Mouse (Mus musculus): ENCODE data around the gene Gm13290. TPM values are rescaled to one million over a fixed set of nuclear protein-coding genes. Genes with fewer than 3 reads are reported as not detected.
A peak's percentile ranks its signal among the peaks of the same experiment; 100 is the strongest.
"Not testable (repeated sequence)": the region's sequence is repeated elsewhere in the genome, so short reads cannot be mapped to it uniquely, and the experiment has no call there.

The Gm13290 gene
- total and polyA plus RNA-seq, 2 experiments from 2014 or later, result not detected

- Histone ChIP-seq H3K27ac (ENCODE audit: low read depth, low read length) (no peak overlapping the region), H3K4me2 (ENCODE audit: low read depth) (no peak overlapping the region), H3K9ac (no peak overlapping the region), H3K27me3 (ENCODE audit: insufficient read depth, low read length) (no peaks in the 10 kb centered on the region), H3K36me3 (ENCODE audit: insufficient read depth) (no peaks in the 10 kb centered on the region), H3K4me3 (ENCODE audit: low read depth, low read length) (no peak overlapping the region), H3K9me3 (ENCODE audit: low read length) (no peaks in the 10 kb centered on the region), H3K4me1 (ENCODE audit: insufficient read depth) (no peaks in the 10 kb centered on the region)
- WGBS, result 61% methylated on average over 3 of the region's 3 CpGs
- no peak for TF ChIP-seq CTCF (IDR thresholded peaks at IDR 0.05; ENCODE audit: low read depth)
- DNase-seq (no peak), ATAC-seq (no peak)
Measured at GRCm38 (mm10) chr4:88744207-88744606, 29.4 kb upstream of the Gm13290 start.

- H3K4me2 ChIP-seq (ENCODE audit: low read depth), result no peak overlapping the region
- H3K9me3 ChIP-seq (ENCODE audit: low read length), result no peaks in the 10 kb centered on the region
- H3K4me1 ChIP-seq (ENCODE audit: insufficient read depth), result no peaks in the 10 kb centered on the region
- no peak overlapping the region for H3K4me3 ChIP-seq (ENCODE audit: low read depth, low read length)
- TF ChIP-seq CTCF (IDR thresholded peaks at IDR 0.05; ENCODE audit: low read depth), result no peak
- no peaks in the 10 kb centered on the region for H3K36me3 ChIP-seq (ENCODE audit: insufficient read depth)
- DNase-seq, result no peak
- H3K9ac ChIP-seq, result no peak overlapping the region
- no peak overlapping the region for H3K27ac ChIP-seq (ENCODE audit: low read depth, low read length)
- no peak for ATAC-seq
- 79% methylated on average over 6 of the region's 6 CpGs for WGBS
- H3K27me3 ChIP-seq (ENCODE audit: insufficient read depth, low read length), result no peaks in the 10 kb centered on the region
Measured at GRCm38 (mm10) chr4:88749926-88750325, 23.7 kb upstream of the Gm13290 start.

GRCm38 (mm10) chr4:88754818-88755340, 18.8 kb upstream of the Gm13290 start, which contains the start of gene Gm13271:
Gene Gm13271, plus strand, starts transcription at chr4:88754868.
- WGBS, result 83% methylated on average over 14 of the region's 15 CpGs

GRCm38 (mm10) chr4:88756581-88757513, 16.8 kb upstream of the Gm13290 start:
- H3K4me1 ChIP-seq (ENCODE audit: insufficient read depth); H3K27me3 ChIP-seq (ENCODE audit: insufficient read depth, low read length); H3K9me3 ChIP-seq (ENCODE audit: low read length); H3K36me3 ChIP-seq (ENCODE audit: insufficient read depth); ATAC-seq: not testable (repeated sequence)
- Histone ChIP-seq H3K27ac (ENCODE audit: low read depth, low read length) (peak overlapping the region; percentile 35; the same call in 1 of the 2 replicates), H3K4me3 (ENCODE audit: low read depth, low read length) (peak overlapping the region; percentile 40), H3K9ac (peak overlapping the region; percentile 39; the same call in 1 of the 2 replicates), H3K4me2 (ENCODE audit: low read depth) (peak overlapping the region; percentile 75)
- 11% methylated on average over 28 of the region's 31 CpGs for WGBS
- DNase-seq, result peak; percentile 27

More at GRCm38 (mm10) chr4:88754818-88755340, 18.8 kb upstream of the Gm13290 start, which contains the start of gene Gm13271:
- not testable (repeated sequence) for H3K9ac ChIP-seq; H3K4me3 ChIP-seq (ENCODE audit: low read depth, low read length); H3K27me3 ChIP-seq (ENCODE audit: insufficient read depth, low read length); ATAC-seq; H3K9me3 ChIP-seq (ENCODE audit: low read length); H3K27ac ChIP-seq (ENCODE audit: low read depth, low read length); H3K4me1 ChIP-seq (ENCODE audit: insufficient read depth); H3K4me2 ChIP-seq (ENCODE audit: low read depth); DNase-seq; H3K36me3 ChIP-seq (ENCODE audit: insufficient read depth)
- 0 out of 2 replicates have a peak, but pooled peaks have one; percentile 9 for TF ChIP-seq CTCF (IDR thresholded peaks at IDR 0.05; ENCODE audit: low read depth)

- not testable (repeated sequence) for H3K4me1 ChIP-seq (ENCODE audit: insufficient read depth); H3K9me3 ChIP-seq (ENCODE audit: low read length); H3K36me3 ChIP-seq (ENCODE audit: insufficient read depth); H3K27me3 ChIP-seq (ENCODE audit: insufficient read depth, low read length)
- peak; percentile 77 for TF ChIP-seq CTCF (IDR thresholded peaks at IDR 0.05; ENCODE audit: low read depth)
- ATAC-seq, result peak; percentile 100
- peak overlapping the region; percentile 35; the same call in 1 of the 2 replicates for H3K27ac ChIP-seq (ENCODE audit: low read depth, low read length)
- peak overlapping the region; percentile 75 for H3K4me2 ChIP-seq (ENCODE audit: low read depth)
- WGBS, result under 1% methylated on average over 21 of the region's 21 CpGs
- DNase-seq, result peak; percentile 85
- H3K4me3 ChIP-seq (ENCODE audit: low read depth, low read length), result peak overlapping the region; percentile 40
- H3K9ac ChIP-seq, result peak overlapping the region; percentile 39; the same call in 1 of the 2 replicates
Measured at GRCm38 (mm10) chr4:88757628-88758031, 16.0 kb upstream of the Gm13290 start.

- not testable (repeated sequence) for H3K9ac ChIP-seq; H3K4me3 ChIP-seq (ENCODE audit: low read depth, low read length); H3K4me2 ChIP-seq (ENCODE audit: low read depth); H3K27me3 ChIP-seq (ENCODE audit: insufficient read depth, low read length); H3K27ac ChIP-seq (ENCODE audit: low read depth, low read length); ATAC-seq; H3K36me3 ChIP-seq (ENCODE audit: insufficient read depth); H3K9me3 ChIP-seq (ENCODE audit: low read length); DNase-seq; H3K4me1 ChIP-seq (ENCODE audit: insufficient read depth)
- WGBS, result 92% methylated on average over 9 of the region's 9 CpGs
Measured at GRCm38 (mm10) chr4:88758751-88759150, 14.9 kb upstream of the Gm13290 start.

- 34% methylated on average over 8 of the region's 14 CpGs for WGBS
- peak within 1 kb of the TSS; percentile 62 for H3K4me2 ChIP-seq (ENCODE audit: low read depth)
- H3K4me3 ChIP-seq (ENCODE audit: low read depth, low read length), result peak within 1 kb of the TSS; percentile 27
- H3K4me1 ChIP-seq (ENCODE audit: insufficient read depth); DNase-seq; H3K36me3 ChIP-seq (ENCODE audit: insufficient read depth); H3K9ac ChIP-seq; H3K27ac ChIP-seq (ENCODE audit: low read depth, low read length); H3K9me3 ChIP-seq (ENCODE audit: low read length); ATAC-seq; H3K27me3 ChIP-seq (ENCODE audit: insufficient read depth, low read length): not testable (repeated sequence)
Measured at GRCm38 (mm10) chr4:88759610-88760268, 13.9 kb upstream of the Gm13290 start, which contains the start of gene Gm13283. Gene Gm13283, plus strand, starts transcription at chr4:88760119.

All from forebrain, postnatal 0 days (tissue).